Mouse (Mus musculus): ENCODE results near the gene Rhbdd2. TPM values are rescaled to one million over a fixed set of nuclear protein-coding genes. Genes with fewer than 3 reads are reported as not detected.
"Not testable (repeated sequence)": the region's sequence is repeated elsewhere in the genome, so short reads cannot be mapped to it uniquely, and the experiment has no call there.

Gene Rhbdd2
- total RNA-seq (2021) (10 to 100 TPM; 37.5 to 46.0 TPM), polyA plus RNA-seq (2012; rRNA removed) (58.3 and 75.0 TPM in 2 replicates)
- long read RNA-seq, full-length matches to known transcripts: 40 of 50 reads
- long read RNA-seq, partial matches to known transcripts: 1 of 50 reads
- long read RNA-seq, other reads (novel, unspliced or antisense): 9 of 50 reads

DNA sequence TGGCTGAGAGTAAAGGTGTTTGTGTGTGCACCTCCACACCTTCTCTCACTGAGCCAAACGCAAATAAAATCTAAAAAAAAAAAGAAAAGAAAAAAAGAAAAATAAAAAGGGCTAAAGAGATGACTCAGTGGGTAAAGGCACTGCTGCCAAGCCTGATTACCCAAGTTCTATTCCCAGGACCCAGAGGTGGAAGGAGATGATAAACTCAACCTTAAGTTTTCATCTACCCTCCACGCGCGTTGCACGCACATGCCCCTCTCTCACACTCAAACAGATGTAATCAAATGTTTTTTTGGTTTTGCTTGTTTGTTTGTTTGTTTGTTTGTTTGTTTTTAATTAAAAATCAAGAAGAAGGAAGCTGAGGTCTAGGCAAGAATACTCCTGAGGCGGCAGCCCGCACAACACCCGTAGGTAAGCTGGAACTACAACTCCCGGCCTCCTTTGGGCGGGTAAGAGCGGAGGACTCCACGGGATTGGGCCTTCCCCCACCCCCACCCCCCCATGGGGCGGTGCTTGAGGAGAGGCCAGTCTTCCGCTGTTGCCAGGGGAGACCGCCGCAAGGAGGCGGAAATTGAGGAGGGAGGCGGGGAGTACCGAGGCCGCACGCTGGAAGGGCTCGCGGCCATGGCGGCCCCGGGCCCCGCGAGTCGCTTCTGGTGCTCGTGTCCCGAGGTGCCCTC is at the start of gene Rhbdd2:
TSS of gene Rhbdd2 (plus strand) at position 502 of the 680 bp plus-strand sequence.
- DNase-seq: peak; percentile 99

GRCm38 (mm10) chr5:135585691-135586090 is 46.7 kb upstream of the Rhbdd2 start:
- DNase-seq: no peak

GRCm38 (mm10) chr5:135587764-135588163 is 44.7 kb upstream of the Rhbdd2 start:
- DNase-seq: no peak

DNA sequence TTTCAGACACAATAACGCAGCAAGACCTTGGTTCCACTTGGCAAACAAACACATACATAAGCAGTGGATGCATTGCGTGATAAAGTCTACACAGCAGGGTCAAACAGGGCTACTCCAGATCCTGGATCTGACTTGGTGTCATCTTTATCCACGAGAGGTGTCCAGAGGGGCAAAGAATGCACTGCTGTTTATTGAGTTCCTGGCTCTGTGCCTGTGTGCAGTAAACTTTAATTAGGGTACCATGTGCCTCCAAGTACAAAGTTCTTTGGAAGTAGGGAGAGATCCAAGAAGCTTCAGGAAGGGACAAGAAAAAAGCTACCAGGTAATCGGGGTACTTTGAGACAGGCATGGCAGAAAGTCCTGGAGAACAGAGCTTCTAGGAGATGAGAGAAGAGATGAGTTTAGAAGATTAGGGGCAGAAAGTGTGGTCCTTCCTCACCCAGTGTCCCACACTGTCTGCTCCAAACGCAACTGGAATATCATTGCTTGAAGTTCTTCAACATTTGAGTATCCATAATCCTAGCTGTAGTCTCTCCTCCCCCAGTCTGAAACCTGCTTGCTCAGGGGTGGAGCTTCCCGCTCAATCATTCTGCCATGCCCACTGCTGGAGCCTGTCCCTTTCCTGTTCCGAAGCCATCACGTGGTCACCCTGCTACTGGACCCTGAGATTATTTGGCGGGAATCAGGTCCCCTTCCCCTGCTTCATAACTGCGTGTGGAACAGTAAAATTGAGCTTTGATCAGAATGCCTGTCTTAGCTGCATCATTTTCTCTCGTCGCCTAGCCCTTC is 42.2 kb upstream of the Rhbdd2 start:
- no peak for DNase-seq

DNA sequence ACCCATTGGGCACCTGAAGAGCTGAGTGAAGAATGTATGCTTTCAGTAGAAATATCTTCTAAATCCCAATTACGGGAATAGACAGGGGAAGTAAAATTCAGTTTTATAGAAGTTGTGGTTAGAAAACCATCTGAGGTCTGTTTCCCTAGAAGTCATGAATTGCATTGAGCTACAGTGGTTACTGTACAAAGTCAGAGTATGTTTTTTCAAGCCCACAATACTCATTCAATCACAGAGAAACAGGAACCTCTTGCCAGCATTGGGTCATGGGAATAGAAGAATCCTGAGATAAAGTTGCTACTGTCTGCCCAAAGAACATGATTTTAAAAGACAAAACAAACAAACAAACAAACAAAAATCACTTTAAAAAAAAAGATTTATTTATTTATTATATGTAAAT is 27.8 kb upstream of the Rhbdd2 start:
- not testable (repeated sequence) for DNase-seq

GRCm38 (mm10) chr5:135606717-135607116 is 25.7 kb upstream of the Rhbdd2 start:
- not testable (repeated sequence) for DNase-seq

DNA sequence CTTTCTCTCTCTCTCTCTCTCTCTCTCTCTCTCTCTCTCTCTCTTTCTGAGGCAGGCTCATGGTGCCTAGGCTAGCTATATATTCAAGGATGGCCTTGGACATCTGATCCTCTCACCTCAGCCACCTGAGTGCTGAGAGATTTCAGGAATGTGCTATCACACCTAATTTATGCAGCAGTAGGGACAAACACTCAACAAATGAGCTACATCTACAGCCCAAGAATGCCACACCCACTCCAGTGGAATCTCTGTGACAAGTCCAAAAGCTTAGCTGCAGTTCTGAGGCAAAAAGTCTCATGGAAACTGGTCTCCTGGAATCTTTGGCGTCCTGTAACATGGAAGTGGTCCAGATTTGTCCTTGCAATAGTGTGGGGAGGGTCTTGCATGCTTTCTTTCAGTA is 24.8 kb upstream of the Rhbdd2 start:
- no peak for DNase-seq

GRCm38 (mm10) chr5:135609794-135610193 is 22.6 kb upstream of the Rhbdd2 start:
- peak; percentile 45 for DNase-seq

DNA sequence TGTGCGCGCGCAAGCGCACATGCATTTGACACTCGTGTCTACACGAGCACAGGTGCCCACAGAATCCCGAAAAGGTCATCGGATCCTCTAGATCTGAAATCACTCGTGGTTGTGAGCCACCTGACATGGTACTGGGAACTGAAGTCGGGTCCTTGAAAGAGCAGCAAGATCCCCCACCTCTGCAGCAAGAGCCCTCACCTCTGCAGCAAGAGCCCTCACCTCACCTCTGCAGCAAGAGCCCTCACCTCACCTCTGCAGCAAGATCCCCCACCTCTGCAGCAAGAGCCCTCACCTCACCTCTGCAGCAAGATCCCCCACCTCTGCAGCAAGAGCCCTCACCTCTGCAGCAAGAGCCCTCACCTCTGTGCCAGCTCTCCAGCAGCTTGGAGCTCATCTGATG is 12.7 kb upstream of the Rhbdd2 start:
- DNase-seq: not testable (repeated sequence)

- DNase-seq: no peak
Measured at GRCm38 (mm10) chr5:135620526-135620925, 11.9 kb upstream of the Rhbdd2 start.

DNA sequence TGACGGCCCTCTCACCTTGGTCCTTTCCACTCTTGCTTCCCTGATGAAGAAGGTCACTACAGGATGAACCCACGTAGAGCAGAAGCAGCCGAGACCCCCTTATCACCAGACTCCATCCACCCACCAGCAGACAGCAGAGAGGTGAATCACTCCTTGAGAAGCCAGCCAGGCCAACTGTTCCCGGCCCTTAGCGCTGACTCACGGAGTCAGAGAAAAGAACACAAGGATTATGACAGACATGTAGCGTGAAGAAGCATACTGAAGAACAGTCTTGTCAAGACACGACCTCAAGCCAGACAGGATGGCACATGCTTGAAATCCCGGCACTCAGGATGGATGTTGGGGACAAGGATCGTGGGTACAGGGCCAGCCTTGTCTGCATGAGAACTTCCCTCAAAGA is 10.7 kb upstream of the Rhbdd2 start:
- peak; percentile 66 for DNase-seq

DNA sequence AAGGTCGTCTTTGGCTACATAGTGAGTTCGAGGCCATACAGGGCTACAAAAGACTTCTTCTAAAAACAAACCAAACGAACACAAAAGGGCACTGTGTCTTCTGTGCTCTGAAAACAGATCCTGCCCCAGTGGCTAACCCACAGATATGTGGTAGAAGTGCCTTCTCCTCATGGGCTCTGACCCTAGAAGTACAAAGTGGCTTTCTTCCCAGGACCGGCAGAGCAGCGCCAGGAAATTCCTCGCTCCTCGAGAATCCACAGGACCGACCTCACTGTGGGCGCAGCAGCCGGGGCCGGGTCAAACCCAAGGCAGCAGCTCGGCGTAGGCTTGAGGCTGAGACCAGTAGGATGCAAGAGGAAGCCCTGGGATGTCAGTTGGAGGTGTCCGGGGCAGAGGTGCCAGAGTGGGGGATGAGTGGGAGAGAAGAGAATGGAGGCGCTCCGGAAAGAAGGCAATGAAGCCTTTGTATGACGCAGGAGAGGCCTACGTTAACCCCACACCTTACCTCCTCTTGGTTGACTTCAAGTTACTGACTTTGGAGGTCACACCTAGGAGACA is 9.3 kb upstream of the Rhbdd2 start:
- DNase-seq: no peak

- DNase-seq: no peak
Measured at GRCm38 (mm10) chr5:135628916-135629315, 3.5 kb upstream of the Rhbdd2 start.

DNA sequence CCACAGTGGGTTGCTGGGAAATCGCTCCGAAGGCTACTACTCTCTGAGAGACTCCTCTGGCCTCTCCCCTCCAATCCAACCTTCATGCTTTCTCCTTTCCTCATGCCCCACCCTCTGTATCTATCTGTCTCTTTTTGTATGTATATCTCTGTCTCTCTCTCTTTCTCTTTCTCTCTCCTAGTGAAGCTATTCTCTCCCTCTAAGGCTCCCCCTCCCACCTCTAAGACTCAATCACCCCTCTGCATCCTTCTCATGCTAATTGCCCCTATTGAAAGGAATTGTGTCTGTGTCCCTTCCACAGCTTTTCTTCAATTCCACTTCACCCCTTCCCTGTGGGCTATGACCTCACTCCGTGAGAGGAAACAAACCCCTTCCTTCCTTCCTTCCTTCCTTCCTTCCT is 3.0 kb upstream of the Rhbdd2 start:
- DNase-seq: no peak

- peak; percentile 56 for DNase-seq
Measured at GRCm38 (mm10) chr5:135630598-135630997, 1.8 kb upstream of the Rhbdd2 start.

- no peak for DNase-seq
Measured at GRCm38 (mm10) chr5:135632797-135633144, 353 bp downstream of the Rhbdd2 start.

GRCm38 (mm10) chr5:135639760-135640458 is 7.5 kb downstream of the Rhbdd2 start:
- DNase-seq: no peak

DNA sequence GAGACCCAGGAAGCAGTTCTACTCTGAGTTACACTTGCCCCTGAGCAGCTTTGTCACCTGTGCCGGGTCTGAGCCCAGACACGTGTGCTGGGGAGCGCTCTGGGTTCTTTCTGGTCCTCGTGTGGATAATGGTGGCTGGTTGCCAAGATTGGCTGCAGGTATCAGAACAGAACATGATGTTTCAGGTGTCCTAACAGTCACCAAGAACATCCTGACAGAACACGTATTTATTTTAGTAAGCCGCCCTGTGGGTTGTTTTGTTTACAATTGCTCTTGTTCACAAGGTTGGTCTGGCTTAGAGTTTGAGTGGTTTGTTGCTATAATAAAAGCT is 8.0 kb downstream of the Rhbdd2 start:
- DNase-seq: no peak

- no peak for DNase-seq
Measured at GRCm38 (mm10) chr5:135641028-135641427, 8.6 kb downstream of the Rhbdd2 start.

GRCm38 (mm10) chr5:135642686-135643551 is 10.5 kb downstream of the Rhbdd2 start:
- DNase-seq: peak; percentile 39

- DNase-seq: no peak
Measured at GRCm38 (mm10) chr5:135643552-135643842, 11.1 kb downstream of the Rhbdd2 start.

GRCm38 (mm10) chr5:135643869-135644268 is 11.5 kb downstream of the Rhbdd2 start:
- peak; percentile 32 for DNase-seq
